Mouse (Mus musculus): ENCODE results near the gene Borcs6.

DNA sequence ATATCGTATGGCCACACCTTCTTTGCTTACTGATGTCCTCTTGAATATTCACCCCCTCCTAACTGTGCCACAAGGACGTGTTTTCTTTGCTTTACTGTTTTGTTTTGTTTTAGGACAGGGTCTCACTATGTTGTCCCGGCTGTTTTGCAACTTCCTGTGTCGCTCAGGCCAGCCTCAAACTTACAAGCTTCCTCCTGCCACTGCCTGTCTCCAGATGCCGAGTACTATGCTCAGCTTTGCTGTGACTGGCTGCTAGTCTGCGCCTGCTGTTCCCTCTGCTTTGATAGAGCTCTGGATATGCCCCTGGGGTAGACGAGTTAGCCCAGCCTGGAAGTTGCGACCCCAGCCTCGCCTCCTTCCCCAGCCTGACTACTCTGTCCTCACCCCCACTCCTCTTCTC lies 26.0 kb upstream of the Borcs6 start:
- TF ChIP-seq CTCF (IDR thresholded peaks at IDR 0.05; ENCODE audit: low read depth) (no peak), EP300 (IDR thresholded peaks at IDR 0.05; ENCODE audit: low read depth) (no peak)

Measured in liver, postnatal 0 days (tissue).